In genomic region chr8:122661138-122661537, GRCm38 (mm10) we compare ENCODE assay signal across 8 mouse cellular contexts. TPM values are rescaled to one million over a fixed set of nuclear protein-coding genes. Genes with fewer than 3 reads are reported as not detected.
DNase-seq lines count a peak whose midpoint lies in the region; ATAC-seq and TF ChIP-seq lines count a peak whose summit lies in the region.
"Had no signal": no experiment of that assay in that cellular context is flagged by ENCODE, and none has a peak within 500 bp of the region (broad histone marks: within the 10 kb centered on the region; RNA-seq: fewer than 3 reads in every experiment).

No protein-coding gene starts in this region.

- no peak overlapping the region for H3K4me3 ChIP-seq in left cerebral cortex, adult 2 months
- no peak overlapping the region for H3K4me3 ChIP-seq in midbrain, embryonic 14.5 days (replicated peaks; ENCODE audit: low read depth, low read length)

- H3K27ac ChIP-seq in left cerebral cortex, adult 2 months = peak overlapping the region; percentile 5; the same call in 1 of the 2 replicates
- no peak overlapping the region for H3K27ac ChIP-seq in midbrain, embryonic 14.5 days (replicated peaks; ENCODE audit: low read depth, low read length)
- H3K27ac ChIP-seq: macrophage had no signal

- H3K4me2 ChIP-seq in midbrain, embryonic 14.5 days (ENCODE audit: low read length) = no peak overlapping the region

- DNase-seq in brain, adult 2 months (ENCODE audit: low read depth, low spot score) = peak; percentile 75
- peak; percentile 66 to 72 for DNase-seq in cerebellum, postnatal 25 days
- DNase-seq in gastrocnemius, postnatal 10 days = peak; percentile 81
- DNase-seq in hindlimb bud, embryonic 11.5 days (ENCODE audit: extremely low spot score, low read depth, low spot score) = peak; percentile 87
- DNase-seq in left cerebral cortex, adult 2 months (ENCODE audit: extremely low spot score in 1 of 2, low spot score in 2 of 2) = peak; percentile 70 to 74
- peak; percentile 29 for DNase-seq in midbrain, embryonic 14.5 days

- 37% methylated on average over 7 of the region's 7 CpGs for WGBS in midbrain, embryonic 14.5 days

- intact Hi-C loops in left cerebral cortex, adult 2 months (cut with DNase I) = no loop called here

- TF ChIP-seq CTCF in left cerebral cortex, adult 2 months (IDR thresholded peaks at IDR 0.05) = no peak

- no peaks in the 10 kb centered on the region for H3K9me3 ChIP-seq in midbrain, embryonic 14.5 days (ENCODE audit: control insufficient read depth, low read length)

- ATAC-seq in midbrain, embryonic 14.5 days (ENCODE audit: low FRiP score, low TSS enrichment) = no peak
- ATAC-seq in erythroid progenitor cell, adult 5-6 weeks (replicated peaks; ENCODE audit: low FRiP score, poor library complexity, severe bottlenecking) = no peak

- no peak overlapping the region; the same call in 1 of the 2 replicates for H3K9ac ChIP-seq in midbrain, embryonic 14.5 days (replicated peaks; ENCODE audit: low read length)

- no peaks in the 10 kb centered on the region for H3K36me3 ChIP-seq in midbrain, embryonic 14.5 days (ENCODE audit: control insufficient read depth, insufficient read depth, low read length)

- H3K27me3 ChIP-seq in midbrain, embryonic 14.5 days (ENCODE audit: control insufficient read depth, insufficient read depth, low read length) = no peaks in the 10 kb centered on the region

- peaks cover 22% of the 10 kb centered on the region for H3K4me1 ChIP-seq in midbrain, embryonic 14.5 days (ENCODE audit: control insufficient read depth, insufficient read depth, low read length)

RNA-seq across cellular contexts. Expression of gene Cbfa2t3, which starts 37.8 kb away (rescaled TPM):
- 10 to 100 TPM; 19.0 to 20.1 TPM for total RNA-seq in gastrocnemius, postnatal 10 days (2021)
- 10 to 100 TPM; 32.8 to 48.8 TPM for total RNA-seq in left cerebral cortex, adult 2 months (2021)
- polyA plus RNA-seq in midbrain, embryonic 14.5 days (2014; fragmentation: Nextera tagmentation; extraction: Ambion mirVana) = 25.2 and 28.7 TPM in 2 replicates
- 4.0 and 16.8 TPM in 2 replicates for total RNA-seq in erythroid progenitor cell, adult 5-6 weeks (2015; ENCODE audit: low replicate concordance)
- 1.5 and 7.6 TPM in 2 replicates for total RNA-seq in erythroid progenitor cell, adult 5-6 weeks (2017; ENCODE audit: low replicate concordance)

RNA-seq across cellular contexts. Expression of gene Pabpn1l, which starts 38.6 kb away (rescaled TPM):
- not detected for total RNA-seq in gastrocnemius, postnatal 10 days (2021)
- total RNA-seq in left cerebral cortex, adult 2 months (2021) = not detected
- polyA plus RNA-seq in midbrain, embryonic 14.5 days (2014; fragmentation: Nextera tagmentation; extraction: Ambion mirVana) = not detected in 2 replicates
- not detected in 2 replicates for total RNA-seq in erythroid progenitor cell, adult 5-6 weeks (2015; ENCODE audit: low replicate concordance)
- total RNA-seq in erythroid progenitor cell, adult 5-6 weeks (2017; ENCODE audit: low replicate concordance) = not detected in 2 replicates
- polyA plus RNA-seq: macrophage had no signal

RNA-seq across cellular contexts. Expression of gene Trappc2l, which starts 49.7 kb away (rescaled TPM):
- total RNA-seq in gastrocnemius, postnatal 10 days (2021) = 10 to 100 TPM; 52.7 to 52.8 TPM
- total RNA-seq in left cerebral cortex, adult 2 months (2021) = 10 to 100 TPM; 69.8 to 80.3 TPM
- 107 and 158 TPM in 2 replicates for polyA plus RNA-seq in midbrain, embryonic 14.5 days (2014; fragmentation: Nextera tagmentation; extraction: Ambion mirVana)
- total RNA-seq in erythroid progenitor cell, adult 5-6 weeks (2015; ENCODE audit: low replicate concordance) = 18.0 and 43.2 TPM in 2 replicates
- 1.8 and 5.9 TPM in 2 replicates for total RNA-seq in erythroid progenitor cell, adult 5-6 weeks (2017; ENCODE audit: low replicate concordance)

RNA-seq across cellular contexts. Expression of gene Galns, which starts 49.9 kb away (rescaled TPM):
- total RNA-seq in gastrocnemius, postnatal 10 days (2021) = 1 to 10 TPM; 4.5 to 7.4 TPM
- total RNA-seq in left cerebral cortex, adult 2 months (2021) = 1 to 10 TPM; 8.1 to 8.3 TPM
- 5.5 and 6.3 TPM in 2 replicates for polyA plus RNA-seq in midbrain, embryonic 14.5 days (2014; fragmentation: Nextera tagmentation; extraction: Ambion mirVana)
- total RNA-seq in erythroid progenitor cell, adult 5-6 weeks (2015; ENCODE audit: low replicate concordance) = 4.6 and 24.5 TPM in 2 replicates
- 4.2 and 5.0 TPM in 2 replicates for total RNA-seq in erythroid progenitor cell, adult 5-6 weeks (2017; ENCODE audit: low replicate concordance)

Comparison
In these comparisons a context has a peak if more than half of its experiments do, and no peak if none do; other contexts are left out.
1. DNase-seq: peak in every context shown above with its lines; median percentile 87 in hindlimb bud, embryonic 11.5 days; 81 in gastrocnemius, postnatal 10 days; 75 in brain, adult 2 months; 72 in left cerebral cortex, adult 2 months; 69 in cerebellum, postnatal 25 days; 29 in midbrain, embryonic 14.5 days.